Mouse (Mus musculus): Measurements from ENCODE around the gene Man2a1. TPM values are rescaled to one million over a fixed set of nuclear protein-coding genes. Genes with fewer than 3 reads are reported as not detected.

Man2a1 gene
- total and polyA plus RNA-seq, 2 experiments from 2014 or later: 3.2 to 19.0 TPM

DNA sequence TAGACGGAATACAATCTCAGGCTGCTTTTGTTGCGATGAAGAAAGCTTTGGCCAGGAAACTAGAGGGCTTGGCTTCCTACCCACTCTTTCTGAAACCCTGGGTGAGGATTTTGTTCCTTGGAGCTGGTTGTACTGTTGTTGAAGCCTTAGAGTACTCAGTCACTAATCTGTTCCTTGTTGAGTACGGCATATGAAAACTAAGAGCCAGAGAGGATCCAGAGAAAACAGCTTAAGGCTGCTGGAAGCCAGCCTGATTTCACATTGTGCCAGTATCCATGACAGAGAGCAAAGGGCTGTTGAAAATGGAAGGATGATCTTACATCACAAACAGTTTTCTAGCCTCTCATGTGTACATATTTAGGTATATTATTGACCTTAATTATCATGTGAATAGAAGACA is 7.7 kb upstream of the Man2a1 start:
- Histone ChIP-seq H3K36me3 (ENCODE audit: insufficient read depth, low read length) (no peaks in the 10 kb centered on the region), H3K4me2 (ENCODE audit: low read depth, low read length, poor library complexity, severe bottlenecking) (no peak overlapping the region), H3K27me3 (ENCODE audit: insufficient read depth, low read length) (no peaks in the 10 kb centered on the region), H3K4me3 (ENCODE audit: low read depth, low read length) (no peak overlapping the region), H3K9me3 (ENCODE audit: low read length) (no peaks in the 10 kb centered on the region), H3K9ac (replicated peaks; ENCODE audit: low read length, poor library complexity, severe bottlenecking) (no peak overlapping the region), H3K4me1 (ENCODE audit: insufficient read depth, low read length) (no peaks in the 10 kb centered on the region), H3K27ac (ENCODE audit: low read depth, low read length) (no peak overlapping the region)
- WGBS: 63% methylated on average over 3 of the region's 3 CpGs
- TF ChIP-seq CTCF (IDR thresholded peaks at IDR 0.05): no peak
- ATAC-seq (ENCODE audit: low FRiP score) (0 out of 2 replicates have a peak, but pooled peaks have one; percentile 3), DNase-seq (ENCODE audit: low spot score) (no peak)

DNA sequence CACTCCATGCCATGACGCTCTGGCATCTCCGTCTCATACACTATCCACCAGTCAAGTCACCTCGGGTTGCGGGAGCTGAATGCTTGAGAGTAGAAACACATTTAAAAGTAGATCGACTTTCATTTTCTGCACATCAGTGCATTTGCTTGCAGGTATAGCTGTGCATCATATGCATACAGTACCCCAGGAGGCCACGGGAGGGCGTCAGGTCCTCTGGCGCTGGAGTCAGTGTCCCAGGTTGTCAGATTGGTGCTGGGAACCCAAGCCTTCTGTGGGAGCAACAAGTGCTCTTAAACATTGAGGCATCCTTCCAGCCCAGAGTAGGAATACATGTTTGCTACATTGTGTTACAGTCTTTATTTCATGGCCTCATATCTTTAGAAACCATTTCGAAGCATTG is 2.8 kb upstream of the Man2a1 start:
- no peaks in the 10 kb centered on the region for H3K9me3 ChIP-seq (ENCODE audit: low read length)
- no peaks in the 10 kb centered on the region for H3K36me3 ChIP-seq (ENCODE audit: insufficient read depth, low read length)
- no peak for ATAC-seq (ENCODE audit: low FRiP score)
- WGBS: 88% methylated on average over 9 of the region's 9 CpGs
- no peak overlapping the region for H3K4me2 ChIP-seq (ENCODE audit: low read depth, low read length, poor library complexity, severe bottlenecking)
- no peak overlapping the region for H3K4me3 ChIP-seq (ENCODE audit: low read depth, low read length)
- no peaks in the 10 kb centered on the region for H3K27me3 ChIP-seq (ENCODE audit: insufficient read depth, low read length)
- 0 out of 2 replicates have a peak, but pooled peaks have one; percentile 8 for TF ChIP-seq CTCF (IDR thresholded peaks at IDR 0.05)
- no peak for DNase-seq (ENCODE audit: low spot score)
- no peak overlapping the region for H3K27ac ChIP-seq (ENCODE audit: low read depth, low read length)
- no peaks in the 10 kb centered on the region for H3K4me1 ChIP-seq (ENCODE audit: insufficient read depth, low read length)
- H3K9ac ChIP-seq (replicated peaks; ENCODE audit: low read length, poor library complexity, severe bottlenecking): no peak overlapping the region

DNA sequence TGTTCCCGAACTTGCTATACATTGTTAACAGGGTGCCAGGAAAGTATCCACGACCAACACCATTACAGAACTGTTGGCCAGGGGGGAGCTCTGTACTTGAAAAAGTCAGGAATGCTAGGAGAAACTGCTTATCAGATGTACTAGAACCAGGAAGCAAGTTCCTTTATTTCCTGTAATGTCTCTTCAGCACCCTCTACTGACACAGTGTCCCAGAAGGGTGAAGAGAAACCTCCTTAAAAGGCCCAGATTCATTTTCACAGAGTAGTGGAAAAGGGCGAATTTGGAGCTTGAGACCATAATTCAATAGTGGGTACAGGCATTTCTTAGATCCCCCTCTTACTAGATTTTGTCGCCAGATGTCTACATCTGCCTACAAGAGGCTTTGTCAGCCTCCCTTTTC is 620 bp upstream of the Man2a1 start:
- H3K27ac ChIP-seq (ENCODE audit: low read depth, low read length): peak overlapping the region; percentile 89
- H3K27me3 ChIP-seq (ENCODE audit: insufficient read depth, low read length): no peaks in the 10 kb centered on the region
- H3K4me2 ChIP-seq (ENCODE audit: low read depth, low read length, poor library complexity, severe bottlenecking): peak overlapping the region; percentile 97
- H3K4me1 ChIP-seq (ENCODE audit: insufficient read depth, low read length): no peaks in the 10 kb centered on the region
- H3K9me3 ChIP-seq (ENCODE audit: low read length): no peaks in the 10 kb centered on the region
- ATAC-seq (ENCODE audit: low FRiP score): 0 out of 2 replicates have a peak, but pooled peaks have one; percentile 31
- H3K9ac ChIP-seq (replicated peaks; ENCODE audit: low read length, poor library complexity, severe bottlenecking): peak overlapping the region; percentile 85
- WGBS: 32% methylated on average over 4 of the region's 4 CpGs
- no peaks in the 10 kb centered on the region for H3K36me3 ChIP-seq (ENCODE audit: insufficient read depth, low read length)
- peak; percentile 78 for DNase-seq (ENCODE audit: low spot score)
- peak overlapping the region; percentile 81; the same call in 1 of the 2 replicates for H3K4me3 ChIP-seq (ENCODE audit: low read depth, low read length)
- peak; percentile 78 for TF ChIP-seq CTCF (IDR thresholded peaks at IDR 0.05)

DNA sequence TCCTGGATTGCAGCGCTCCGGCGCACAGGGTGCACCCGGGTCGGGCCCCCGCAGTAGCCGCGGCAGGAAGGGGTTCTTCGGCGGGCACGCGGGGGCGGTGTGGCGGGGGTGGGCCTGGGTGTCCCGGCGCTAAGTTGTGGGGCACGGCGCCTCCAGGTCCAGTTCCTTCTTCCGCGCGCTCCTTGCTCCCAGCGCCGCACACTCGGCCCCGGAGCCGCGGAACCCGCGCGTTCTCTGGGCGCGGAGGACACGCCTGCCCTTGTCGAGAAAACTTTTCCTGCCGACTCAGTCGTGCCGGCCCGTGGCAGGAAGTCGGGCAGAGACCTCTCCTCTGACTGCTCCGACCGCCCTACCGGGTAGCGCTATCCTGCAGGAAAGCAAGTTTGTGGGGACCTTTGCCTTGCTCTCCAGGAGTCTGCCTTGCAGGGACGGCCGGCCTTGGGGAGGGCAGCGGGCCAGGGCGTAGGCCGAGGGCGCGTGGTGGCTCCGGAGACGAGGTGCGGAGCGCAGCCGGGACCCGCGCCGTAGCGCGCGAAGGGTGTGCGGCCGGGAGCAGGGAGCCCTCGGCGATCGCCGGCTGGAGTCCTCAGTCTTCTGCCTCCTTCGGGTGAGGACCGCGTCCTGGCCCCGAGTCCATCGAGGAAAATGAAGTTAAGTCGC is 685 bp downstream of the Man2a1 start:
- under 1% methylated on average over 70 of the region's 73 CpGs for WGBS
- ATAC-seq (ENCODE audit: low FRiP score) (peak; percentile 9), DNase-seq (ENCODE audit: low spot score) (no peak)
- H3K4me3 ChIP-seq (ENCODE audit: low read depth, low read length): peak overlapping the region; percentile 81
- no peaks in the 10 kb centered on the region for H3K27me3 ChIP-seq (ENCODE audit: insufficient read depth, low read length)
- peak overlapping the region; percentile 85 for H3K9ac ChIP-seq (replicated peaks; ENCODE audit: low read length, poor library complexity, severe bottlenecking)
- peak overlapping the region; percentile 89 for H3K27ac ChIP-seq (ENCODE audit: low read depth, low read length)
- H3K36me3 ChIP-seq (ENCODE audit: insufficient read depth, low read length): no peaks in the 10 kb centered on the region
- peaks cover 4% of the 10 kb centered on the region; the same call in 1 of the 2 replicates for H3K4me1 ChIP-seq (ENCODE audit: insufficient read depth, low read length)
- peak overlapping the region; percentile 97 for H3K4me2 ChIP-seq (ENCODE audit: low read depth, low read length, poor library complexity, severe bottlenecking)
- TF ChIP-seq CTCF (IDR thresholded peaks at IDR 0.05): no peak
- H3K9me3 ChIP-seq (ENCODE audit: low read length): no peaks in the 10 kb centered on the region

DNA sequence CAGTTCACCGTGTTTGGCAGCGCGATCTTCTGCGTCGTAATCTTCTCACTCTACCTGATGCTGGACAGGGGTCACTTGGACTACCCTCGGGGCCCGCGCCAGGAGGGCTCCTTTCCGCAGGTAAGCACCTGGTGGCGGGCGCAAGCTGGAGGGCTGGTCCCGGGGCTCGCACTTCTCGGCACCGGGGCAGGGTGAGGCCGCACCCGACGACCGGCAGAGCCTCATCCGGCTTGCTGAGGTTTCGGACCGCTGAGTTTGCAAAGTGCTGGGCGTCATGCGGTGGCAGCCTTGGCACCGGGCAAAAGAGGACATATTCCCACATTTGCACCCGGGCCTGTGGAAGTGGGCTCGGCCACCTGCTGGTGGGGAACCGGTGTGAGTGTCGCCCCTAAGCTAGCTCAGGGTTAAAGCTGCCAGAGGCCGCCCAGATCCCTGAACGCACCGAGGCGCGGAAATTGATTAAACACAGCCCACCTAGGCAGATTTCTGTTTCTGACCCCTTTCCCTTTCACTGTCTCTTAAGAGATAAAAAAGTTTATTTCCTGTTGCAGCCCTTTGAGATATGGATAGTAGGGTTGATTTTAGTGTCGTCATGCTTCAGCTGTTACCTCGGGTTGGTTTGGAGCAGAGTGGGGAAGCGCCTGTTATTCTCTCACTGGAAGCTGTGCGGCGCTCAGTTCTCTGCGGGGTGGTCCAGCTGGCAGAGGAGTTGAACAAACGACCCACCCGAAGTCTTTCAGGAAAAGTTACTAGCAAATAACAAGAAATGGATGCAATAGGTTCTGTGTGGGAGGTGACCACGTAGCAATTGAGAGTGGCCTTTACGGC is 1.4 kb downstream of the Man2a1 start:
- no peak for ATAC-seq (ENCODE audit: low FRiP score)
- Histone ChIP-seq H3K27me3 (ENCODE audit: insufficient read depth, low read length) (no peaks in the 10 kb centered on the region), H3K4me3 (ENCODE audit: low read depth, low read length) (peak overlapping the region; percentile 81), H3K9ac (replicated peaks; ENCODE audit: low read length, poor library complexity, severe bottlenecking) (peak overlapping the region; percentile 85), H3K9me3 (ENCODE audit: low read length) (no peaks in the 10 kb centered on the region), H3K4me1 (ENCODE audit: insufficient read depth, low read length) (peaks cover 4% of the 10 kb centered on the region; the same call in 1 of the 2 replicates), H3K4me2 (ENCODE audit: low read depth, low read length, poor library complexity, severe bottlenecking) (peak overlapping the region; percentile 97), H3K36me3 (ENCODE audit: insufficient read depth, low read length) (no peaks in the 10 kb centered on the region), H3K27ac (ENCODE audit: low read depth, low read length) (peak overlapping the region; percentile 89)
- 1% methylated on average over 43 of the region's 44 CpGs for WGBS
- DNase-seq (ENCODE audit: low spot score): peak; percentile 83
- TF ChIP-seq CTCF (IDR thresholded peaks at IDR 0.05): peak; percentile 75

DNA sequence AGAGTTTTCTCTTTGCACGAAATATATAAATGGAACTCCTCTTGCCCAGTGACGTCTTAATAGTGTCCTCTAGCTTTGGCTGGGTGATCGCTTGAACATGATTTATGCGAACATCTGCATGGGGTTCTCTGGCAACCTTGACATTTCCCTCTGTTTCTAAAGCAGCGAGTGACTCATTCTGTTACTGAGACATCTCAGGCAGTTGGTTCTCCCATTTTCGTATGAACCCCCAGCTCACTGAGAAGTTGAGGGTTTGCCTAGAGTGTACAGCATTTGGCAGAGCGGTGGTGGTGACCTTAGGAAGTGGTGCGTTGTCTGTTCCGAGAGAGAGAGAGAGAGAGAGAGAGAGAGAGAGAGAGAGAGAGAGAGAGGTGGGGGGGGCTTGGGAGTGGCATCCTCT is 2.6 kb downstream of the Man2a1 start:
- peak overlapping the region; percentile 81 for H3K4me3 ChIP-seq (ENCODE audit: low read depth, low read length)
- peaks cover 4% of the 10 kb centered on the region; the same call in 1 of the 2 replicates for H3K4me1 ChIP-seq (ENCODE audit: insufficient read depth, low read length)
- DNase-seq (ENCODE audit: low spot score): no peak
- 0 out of 2 replicates have a peak overlapping the region, but pooled peaks have one; percentile 1 for H3K9ac ChIP-seq (replicated peaks; ENCODE audit: low read length, poor library complexity, severe bottlenecking)
- H3K27ac ChIP-seq (ENCODE audit: low read depth, low read length): no peak overlapping the region
- H3K9me3 ChIP-seq (ENCODE audit: low read length): no peaks in the 10 kb centered on the region
- ATAC-seq (ENCODE audit: low FRiP score): no peak
- peak overlapping the region; percentile 97 for H3K4me2 ChIP-seq (ENCODE audit: low read depth, low read length, poor library complexity, severe bottlenecking)
- H3K27me3 ChIP-seq (ENCODE audit: insufficient read depth, low read length): no peaks in the 10 kb centered on the region
- no peak for TF ChIP-seq CTCF (IDR thresholded peaks at IDR 0.05)
- 60% methylated on average over 9 of the region's 9 CpGs for WGBS
- H3K36me3 ChIP-seq (ENCODE audit: insufficient read depth, low read length): no peaks in the 10 kb centered on the region

All from midbrain, postnatal 0 days (tissue).